In the genomic region with DNA sequence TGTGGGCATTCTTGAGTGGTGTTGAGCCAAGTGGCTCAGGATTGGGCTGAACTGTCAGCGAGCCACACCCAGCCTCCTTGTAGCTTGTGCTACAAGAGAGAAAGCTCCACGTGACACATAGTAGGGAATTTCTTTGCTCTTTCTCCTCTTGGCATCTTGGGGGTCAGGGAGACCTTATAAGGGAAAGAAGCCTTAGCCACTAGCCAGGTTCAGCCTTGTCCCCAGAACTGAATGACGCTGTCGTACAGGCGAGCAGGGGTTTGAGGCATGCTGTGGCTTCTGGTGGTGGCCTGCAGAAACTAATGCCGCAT, we compare ENCODE assay signal across 16 mouse cellular contexts. TPM values are rescaled to one million over a fixed set of nuclear protein-coding genes. Genes with fewer than 3 reads are reported as not detected.
A peak's percentile ranks its signal among the peaks of the same experiment; 100 is the strongest.
DNase-seq lines count a peak whose midpoint lies in the region; ATAC-seq and TF ChIP-seq lines count a peak whose summit lies in the region.
"Had no signal": no experiment of that assay in that cellular context is flagged by ENCODE, and none has a peak within 500 bp of the region (broad histone marks: within the 10 kb centered on the region; RNA-seq: fewer than 3 reads in every experiment).

No protein-coding gene starts in this region.

- no peak for DNase-seq in heart, postnatal 25 days (ENCODE audit: low spot score)
- no peak for DNase-seq in lung, postnatal 25 days (ENCODE audit: low spot score)
- DNase-seq in MEL (ENCODE audit: low read depth, low spot score): no peak
- DNase-seq: adrenal gland, postnatal 25 days; embryo, embryonic 11 days; midbrain, embryonic 14.5 days had no signal

- TF ChIP-seq CTCF in MEL (IDR thresholded peaks at IDR 0.05 in 2 of 3, conservative IDR thresholded peaks at IDR 0.05 in 1 of 3; ENCODE audit: control insufficient read depth in 1 of 3, insufficient read depth in 1 of 3, low read depth in 2 of 3, low read length in 3 of 3, poor library complexity in 1 of 3, severe bottlenecking in 1 of 3): no peak

- TF ChIP-seq EP300 in MEL (IDR thresholded peaks at IDR 0.05; ENCODE audit: low read depth in 1 of 2, low read length in 2 of 2): no peak

- peaks cover 18% of the 10 kb centered on the region for H3K4me1 ChIP-seq in heart, embryonic 15.5 days (replicated peaks)
- peaks cover 8% of the 10 kb centered on the region for H3K4me1 ChIP-seq in lung, embryonic 16.5 days (replicated peaks; ENCODE audit: control insufficient read depth, insufficient read depth, low read length)
- no peaks in the 10 kb centered on the region for H3K4me1 ChIP-seq in MEL (ENCODE audit: control insufficient read depth in 1 of 2, insufficient read depth in 2 of 2, low read length in 2 of 2)
- H3K4me1 ChIP-seq in limb, embryonic 15.5 days: peaks cover 8% of the 10 kb centered on the region; the same call in 1 of the 2 replicates
- no peaks in the 10 kb centered on the region for H3K4me1 ChIP-seq in liver, embryonic 12.5 days
- H3K4me1 ChIP-seq: forebrain, embryonic 13.5 days; megakaryocyte, embryonic 14.5 days; stomach, embryonic 15.5 days had no signal

- no peak for TF ChIP-seq RAD21 in MEL (IDR thresholded peaks at IDR 0.05; ENCODE audit: low read depth, low read length)

- H3K9me3 ChIP-seq in heart, embryonic 15.5 days (replicated peaks): no peaks in the 10 kb centered on the region
- no peaks in the 10 kb centered on the region for H3K9me3 ChIP-seq in lung, embryonic 16.5 days (ENCODE audit: control insufficient read depth, low read length)
- H3K9me3 ChIP-seq in MEL (replicated peaks; ENCODE audit: insufficient read depth, low read length): no peaks in the 10 kb centered on the region
- no peaks in the 10 kb centered on the region for H3K9me3 ChIP-seq in limb, embryonic 15.5 days
- no peaks in the 10 kb centered on the region for H3K9me3 ChIP-seq in liver, embryonic 12.5 days (replicated peaks)
- H3K9me3 ChIP-seq: forebrain, embryonic 13.5 days; G1E; megakaryocyte, embryonic 14.5 days; stomach, embryonic 15.5 days had no signal

- H3K4me3 ChIP-seq in heart, embryonic 15.5 days: no peak overlapping the region
- H3K4me3 ChIP-seq in lung, embryonic 16.5 days (ENCODE audit: low read length): no peak overlapping the region
- H3K4me3 ChIP-seq in MEL (ENCODE audit: control insufficient read depth in 1 of 2, insufficient read depth in 1 of 2, low read depth in 2 of 2, low read length in 2 of 2): no peak overlapping the region
- H3K4me3 ChIP-seq in limb, embryonic 15.5 days: no peak overlapping the region
- no peak overlapping the region for H3K4me3 ChIP-seq in liver, embryonic 12.5 days
- H3K4me3 ChIP-seq: erythroblast, embryonic 14.5 days; forebrain, embryonic 13.5 days; layer of hippocampus, adult 2 months; megakaryocyte, embryonic 14.5 days; stomach, embryonic 15.5 days had no signal

- H3K4me2 ChIP-seq in heart, embryonic 15.5 days: no peak overlapping the region
- H3K4me2 ChIP-seq in lung, embryonic 16.5 days (ENCODE audit: low read depth, low read length): no peak overlapping the region
- no peak overlapping the region for H3K4me2 ChIP-seq in limb, embryonic 15.5 days
- no peak overlapping the region for H3K4me2 ChIP-seq in liver, embryonic 12.5 days
- H3K4me2 ChIP-seq: forebrain, embryonic 13.5 days; stomach, embryonic 15.5 days had no signal

- no peak for ATAC-seq in heart, embryonic 15.5 days (replicated peaks; ENCODE audit: insufficient number of reproducible peaks, insufficient read depth, low FRiP score, low read depth)
- peak; percentile 13 for ATAC-seq in lung, embryonic 16.5 days (ENCODE audit: low read depth)
- ATAC-seq in limb, embryonic 15.5 days (ENCODE audit: insufficient number of reproducible peaks, low FRiP score, low TSS enrichment, low read depth): no peak
- ATAC-seq in liver, embryonic 12.5 days: no peak
- ATAC-seq: forebrain, embryonic 13.5 days had no signal

- no peaks in the 10 kb centered on the region for H3K79me2 ChIP-seq in MEL (ENCODE audit: control insufficient read depth, insufficient read depth, low read length, poor library complexity)

- H3K27me3 ChIP-seq in heart, embryonic 15.5 days: no peaks in the 10 kb centered on the region
- no peaks in the 10 kb centered on the region for H3K27me3 ChIP-seq in lung, embryonic 16.5 days (ENCODE audit: control insufficient read depth, insufficient read depth, low read depth, low read length)
- H3K27me3 ChIP-seq in MEL (ENCODE audit: control insufficient read depth in 1 of 2, insufficient read depth in 2 of 2, low read length in 2 of 2): no peaks in the 10 kb centered on the region
- H3K27me3 ChIP-seq in limb, embryonic 15.5 days: no peaks in the 10 kb centered on the region
- no peaks in the 10 kb centered on the region for H3K27me3 ChIP-seq in liver, embryonic 12.5 days (replicated peaks)
- H3K27me3 ChIP-seq: forebrain, embryonic 13.5 days; megakaryocyte, embryonic 14.5 days; stomach, embryonic 15.5 days had no signal

- peak overlapping the region; percentile 67 for H3K27ac ChIP-seq in heart, embryonic 15.5 days
- H3K27ac ChIP-seq in lung, embryonic 16.5 days (ENCODE audit: low read length): peak overlapping the region; percentile 81
- no peak overlapping the region for H3K27ac ChIP-seq in MEL (ENCODE audit: control insufficient read depth, low read depth, low read length)
- peak overlapping the region; percentile 57; the same call in 1 of the 2 replicates for H3K27ac ChIP-seq in limb, embryonic 15.5 days
- no peak overlapping the region for H3K27ac ChIP-seq in liver, embryonic 12.5 days
- H3K27ac ChIP-seq: forebrain, embryonic 13.5 days; stomach, embryonic 15.5 days had no signal

- H3K9ac ChIP-seq in heart, embryonic 15.5 days: no peak overlapping the region
- H3K9ac ChIP-seq in lung, embryonic 16.5 days (ENCODE audit: low read length): no peak overlapping the region
- no peak overlapping the region for H3K9ac ChIP-seq in MEL (ENCODE audit: control insufficient read depth, low read depth, low read length, poor library complexity, severe bottlenecking)
- H3K9ac ChIP-seq in limb, embryonic 15.5 days: no peak overlapping the region
- no peak overlapping the region for H3K9ac ChIP-seq in liver, embryonic 12.5 days
- H3K9ac ChIP-seq: forebrain, embryonic 13.5 days; stomach, embryonic 15.5 days had no signal

- peaks cover 76% of the 10 kb centered on the region for H3K36me3 ChIP-seq in heart, embryonic 15.5 days
- peaks cover 32% of the 10 kb centered on the region for H3K36me3 ChIP-seq in lung, embryonic 16.5 days (ENCODE audit: control insufficient read depth, insufficient read depth, low read length)
- H3K36me3 ChIP-seq in MEL (ENCODE audit: control insufficient read depth in 1 of 2, insufficient read depth in 2 of 2, low read length in 2 of 2): peaks cover 0 to 21% of the 10 kb centered on the region in 2 experiments; a peak in 2 of 4 replicates
- H3K36me3 ChIP-seq in limb, embryonic 15.5 days: peaks cover 92% of the 10 kb centered on the region
- peaks cover 86% of the 10 kb centered on the region for H3K36me3 ChIP-seq in liver, embryonic 12.5 days

- intact Hi-C loops in heart, postnatal 25 days (cut with DNase I): no loop called here

- WGBS in heart, embryonic 15.5 days: 89% methylated on average over 6 of the region's 6 CpGs
- whole genome bisulfite sequencing in lung, embryonic 16.5 days: 76% methylated on average over 6 of the region's 6 CpGs
- 88% methylated on average over 6 of the region's 6 CpGs for WGBS in limb, embryonic 15.5 days
- WGBS in liver, embryonic 12.5 days (ENCODE audit: insufficient replicate concordance): 89% methylated on average over 6 of the region's 6 CpGs

- no peak for TF ChIP-seq POLR2A in MEL (IDR thresholded peaks at IDR 0.05; ENCODE audit: control insufficient read depth in 1 of 2, insufficient read depth in 1 of 2, low read depth in 1 of 2, low read length in 2 of 2, poor library complexity in 1 of 2)

RNA-seq across cellular contexts. Expression of a gene that starts 34.5 kb away (rescaled TPM):
- 11.0 and 11.8 TPM in 2 replicates for polyA plus RNA-seq in heart, embryonic 15.5 days (2015; fragmentation: Nextera tagmentation; extraction: Ambion mirVana)
- total RNA-seq in heart, postnatal 25 days (2021): 10 to 100 TPM; 14.7 to 16.3 TPM
- 3.1 and 3.3 TPM in 2 replicates for polyA plus RNA-seq in lung, embryonic 16.5 days (2015; fragmentation: Nextera tagmentation; extraction: Ambion mirVana)
- total RNA-seq in MEL (2012; rRNA removed): 1.7 and 2.0 TPM in 2 replicates
- polyA plus RNA-seq in MEL (2012; ENCODE audit: insufficient read depth in 1 of 2, insufficient read length in 2 of 2, low read depth in 1 of 2, low replicate concordance in 2 of 2, missing spikeins in 1 of 2): 1 to 10 TPM in 1 of 2 experiments, not detected in 1; 2.6 TPM
- 6.5 and 7.6 TPM in 2 replicates for polyA plus RNA-seq in limb, embryonic 15.5 days (2015; fragmentation: Nextera tagmentation; extraction: Ambion mirVana)
- polyA plus RNA-seq in liver, embryonic 12.5 days (2016; fragmentation: Nextera tagmentation; extraction: Ambion mirVana): 0.74 and 0.79 TPM in 2 replicates
- polyA plus RNA-seq: G1E had no signal

RNA-seq across cellular contexts. Expression of a gene that starts 34.5 kb away (rescaled TPM):
- polyA plus RNA-seq in heart, embryonic 15.5 days (2015; fragmentation: Nextera tagmentation; extraction: Ambion mirVana): 18.5 and 23.7 TPM in 2 replicates
- 10 to 100 TPM; 36.7 to 39.0 TPM for total RNA-seq in heart, postnatal 25 days (2021)
- 22.8 and 28.7 TPM in 2 replicates for polyA plus RNA-seq in lung, embryonic 16.5 days (2015; fragmentation: Nextera tagmentation; extraction: Ambion mirVana)
- total RNA-seq in MEL (2012; rRNA removed): 15.2 and 16.6 TPM in 2 replicates
- polyA plus RNA-seq in MEL (2012; ENCODE audit: insufficient read depth in 1 of 2, insufficient read length in 2 of 2, low read depth in 1 of 2, low replicate concordance in 2 of 2, missing spikeins in 1 of 2): 10 to 100 TPM in 1 of 2 experiments, not detected in 1; 18.3 TPM
- 27.8 and 34.6 TPM in 2 replicates for polyA plus RNA-seq in limb, embryonic 15.5 days (2015; fragmentation: Nextera tagmentation; extraction: Ambion mirVana)
- polyA plus RNA-seq in liver, embryonic 12.5 days (2016; fragmentation: Nextera tagmentation; extraction: Ambion mirVana): 40.6 and 46.1 TPM in 2 replicates

RNA-seq across cellular contexts. Expression of a gene that starts 38.9 kb away (rescaled TPM):
- 64.8 and 89.4 TPM in 2 replicates for polyA plus RNA-seq in heart, embryonic 15.5 days (2015; fragmentation: Nextera tagmentation; extraction: Ambion mirVana)
- 10 to 100 TPM; 83.5 to 84.3 TPM for total RNA-seq in heart, postnatal 25 days (2021)
- 140 and 161 TPM in 2 replicates for polyA plus RNA-seq in lung, embryonic 16.5 days (2015; fragmentation: Nextera tagmentation; extraction: Ambion mirVana)
- 15.6 and 16.2 TPM in 2 replicates for total RNA-seq in MEL (2012; rRNA removed)
- polyA plus RNA-seq in MEL (2012; ENCODE audit: insufficient read depth in 1 of 2, insufficient read length in 2 of 2, low read depth in 1 of 2, low replicate concordance in 2 of 2, missing spikeins in 1 of 2): 100 to 1,000 TPM in 1 of 2 experiments, 10 to 100 TPM in 1; 82.3 to 112 TPM
- 129 and 136 TPM in 2 replicates for polyA plus RNA-seq in limb, embryonic 15.5 days (2015; fragmentation: Nextera tagmentation; extraction: Ambion mirVana)
- 41.0 and 41.7 TPM in 2 replicates for polyA plus RNA-seq in liver, embryonic 12.5 days (2016; fragmentation: Nextera tagmentation; extraction: Ambion mirVana)

RNA-seq across cellular contexts. Expression of a gene that starts 39.0 kb away (rescaled TPM):
- 39.1 and 47.8 TPM in 2 replicates for polyA plus RNA-seq in heart, embryonic 15.5 days (2015; fragmentation: Nextera tagmentation; extraction: Ambion mirVana)
- total RNA-seq in heart, postnatal 25 days (2021): 10 to 100 TPM; 65.2 to 66.1 TPM
- 63.4 and 64.7 TPM in 2 replicates for polyA plus RNA-seq in lung, embryonic 16.5 days (2015; fragmentation: Nextera tagmentation; extraction: Ambion mirVana)
- total RNA-seq in MEL (2012; rRNA removed): 70.5 and 85.1 TPM in 2 replicates
- polyA plus RNA-seq in MEL (2012; ENCODE audit: insufficient read depth in 1 of 2, insufficient read length in 2 of 2, low read depth in 1 of 2, low replicate concordance in 2 of 2, missing spikeins in 1 of 2): 100 to 1,000 TPM in 1 of 2 experiments, 10 to 100 TPM in 1; 29.8 to 147 TPM
- 47.6 and 54.0 TPM in 2 replicates for polyA plus RNA-seq in limb, embryonic 15.5 days (2015; fragmentation: Nextera tagmentation; extraction: Ambion mirVana)
- polyA plus RNA-seq in liver, embryonic 12.5 days (2016; fragmentation: Nextera tagmentation; extraction: Ambion mirVana): 47.9 and 54.8 TPM in 2 replicates

RNA-seq across cellular contexts. Expression of a gene that starts 49.0 kb away (rescaled TPM):
- 2.6 and 3.0 TPM in 2 replicates for polyA plus RNA-seq in heart, embryonic 15.5 days (2015; fragmentation: Nextera tagmentation; extraction: Ambion mirVana)
- total RNA-seq in heart, postnatal 25 days (2021): 10 to 100 TPM; 17.5 to 18.8 TPM
- polyA plus RNA-seq in lung, embryonic 16.5 days (2015; fragmentation: Nextera tagmentation; extraction: Ambion mirVana): 4.6 and 5.2 TPM in 2 replicates
- 17.3 and 18.4 TPM in 2 replicates for total RNA-seq in MEL (2012; rRNA removed)
- 10 to 100 TPM in 1 of 2 experiments, not detected in 1; 25.4 TPM for polyA plus RNA-seq in MEL (2012; ENCODE audit: insufficient read depth in 1 of 2, insufficient read length in 2 of 2, low read depth in 1 of 2, low replicate concordance in 2 of 2, missing spikeins in 1 of 2)
- polyA plus RNA-seq in limb, embryonic 15.5 days (2015; fragmentation: Nextera tagmentation; extraction: Ambion mirVana): 5.0 and 5.8 TPM in 2 replicates
- polyA plus RNA-seq in liver, embryonic 12.5 days (2016; fragmentation: Nextera tagmentation; extraction: Ambion mirVana): 2.4 and 3.0 TPM in 2 replicates

Comparison
In these comparisons a context has a peak if more than half of its experiments do, and no peak if none do; other contexts are left out.
1. H3K27ac ChIP-seq: peak in heart, embryonic 15.5 days (single experiment), lung, embryonic 16.5 days (single experiment) and limb, embryonic 15.5 days (single experiment); none in MEL (single experiment) and liver, embryonic 12.5 days (single experiment).